Comparison of ENCODE assay signal across 27 mouse cellular contexts in the genomic region with DNA sequence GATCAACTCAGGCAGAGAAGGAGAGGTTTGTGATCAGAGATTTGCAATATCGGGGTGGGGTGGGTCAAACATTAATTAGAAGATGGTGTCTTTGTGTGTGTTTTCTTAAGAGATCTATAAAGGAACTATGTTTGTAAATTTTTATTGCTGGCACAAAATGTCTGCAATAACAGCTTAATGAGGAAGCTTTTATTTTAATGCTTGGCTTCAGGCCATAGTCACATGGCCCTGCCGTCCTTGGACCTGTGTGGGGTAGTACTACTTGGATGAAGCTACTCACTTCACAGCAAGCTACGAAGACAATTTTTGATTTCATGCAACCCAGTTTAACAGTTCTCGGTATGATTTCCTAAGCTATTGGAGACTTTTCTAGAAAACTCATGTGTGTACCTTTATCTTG.
DNase-seq lines count a peak whose midpoint lies in the region; ATAC-seq and TF ChIP-seq lines count a peak whose summit lies in the region.
"Had no signal": no experiment of that assay in that cellular context is flagged by ENCODE, and none has a peak within 500 bp of the region (broad histone marks: within the 10 kb centered on the region; RNA-seq: fewer than 3 reads in every experiment).

No protein-coding gene starts in this region.

- H3K9ac ChIP-seq in liver, adult 2 months (ENCODE audit: low read depth, low read length): no peak overlapping the region
- no peak overlapping the region for H3K9ac ChIP-seq in liver, embryonic 11.5 days (ENCODE audit: low read depth, low read length)
- no peak overlapping the region for H3K9ac ChIP-seq in intestine, embryonic 16.5 days (ENCODE audit: low read depth, low read length)
- no peak overlapping the region for H3K9ac ChIP-seq in forebrain, embryonic 11.5 days (ENCODE audit: low read length)
- H3K9ac ChIP-seq: forebrain, postnatal 0 days; heart, embryonic 13.5 days; hindbrain, embryonic 12.5 days had no signal

- no peak for TF ChIP-seq POLR2A in liver, adult 2 months (IDR thresholded peaks at IDR 0.05; ENCODE audit: extremely low read depth, insufficient read depth, low read length)
- no peak for TF ChIP-seq POLR2A in bone marrow macrophage, adult 2 months (IDR thresholded peaks at IDR 0.05; ENCODE audit: borderline replicate concordance, low read depth, low read length)

- H3K27me3 ChIP-seq in liver, adult 2 months (ENCODE audit: control insufficient read depth, insufficient read depth, low read length): no peaks in the 10 kb centered on the region
- H3K27me3 ChIP-seq in liver, embryonic 11.5 days (replicated peaks; ENCODE audit: control insufficient read depth, insufficient read depth, low read length): no peaks in the 10 kb centered on the region
- no peaks in the 10 kb centered on the region for H3K27me3 ChIP-seq in intestine, embryonic 16.5 days (replicated peaks; ENCODE audit: control insufficient read depth, insufficient read depth, low read length)
- H3K27me3 ChIP-seq in forebrain, embryonic 11.5 days (ENCODE audit: control insufficient read depth, insufficient read depth, low read length): no peaks in the 10 kb centered on the region
- H3K27me3 ChIP-seq: heart, embryonic 13.5 days; hindbrain, embryonic 12.5 days had no signal

- no peak for ATAC-seq in liver, embryonic 11.5 days (replicated peaks; ENCODE audit: low FRiP score)
- ATAC-seq in intestine, embryonic 16.5 days: peak; percentile 59; the same call in 1 of the 2 replicates
- no peak for ATAC-seq in forebrain, embryonic 11.5 days (replicated peaks; ENCODE audit: low FRiP score)
- ATAC-seq: activated CD4-positive, CD25-positive, alpha-beta regulatory T cell, adult 4 months; CD4-positive, CD25-positive, alpha-beta regulatory T cell, adult 4 months; forebrain, embryonic 14.5 days; forebrain, postnatal 0 days; hindbrain, embryonic 16.5 days had no signal

- H3K9me3 ChIP-seq in liver, embryonic 11.5 days (ENCODE audit: control insufficient read depth, low read length): no peaks in the 10 kb centered on the region
- no peaks in the 10 kb centered on the region for H3K9me3 ChIP-seq in intestine, embryonic 16.5 days (ENCODE audit: control insufficient read depth, low read length)
- no peaks in the 10 kb centered on the region for H3K9me3 ChIP-seq in forebrain, embryonic 11.5 days (ENCODE audit: control insufficient read depth, low read length)
- H3K9me3 ChIP-seq: forebrain, embryonic 10.5 days; heart, embryonic 10.5 days; heart, embryonic 13.5 days; hindbrain, embryonic 12.5 days had no signal

- H3K79me2 ChIP-seq in liver, adult 2 months (ENCODE audit: control insufficient read depth, insufficient read depth, low read length): no peaks in the 10 kb centered on the region

- intact Hi-C loops in heart, postnatal 36 days (cut with DNase I): no loop called here

- H3K36me3 ChIP-seq in liver, adult 2 months (ENCODE audit: control insufficient read depth, insufficient read depth, low read length): no peaks in the 10 kb centered on the region
- H3K36me3 ChIP-seq in liver, embryonic 11.5 days (ENCODE audit: control insufficient read depth, insufficient read depth, low read length): no peaks in the 10 kb centered on the region
- no peaks in the 10 kb centered on the region for H3K36me3 ChIP-seq in intestine, embryonic 16.5 days (ENCODE audit: control insufficient read depth, insufficient read depth, low read length)
- H3K36me3 ChIP-seq in forebrain, embryonic 11.5 days (ENCODE audit: control insufficient read depth, insufficient read depth, low read length): no peaks in the 10 kb centered on the region
- H3K36me3 ChIP-seq: forebrain, embryonic 10.5 days; heart, embryonic 10.5 days; heart, embryonic 13.5 days; hindbrain, embryonic 12.5 days had no signal

- no peak overlapping the region for H3K4me2 ChIP-seq in liver, embryonic 11.5 days
- H3K4me2 ChIP-seq in intestine, embryonic 16.5 days (ENCODE audit: low read depth, low read length): no peak overlapping the region
- no peak overlapping the region for H3K4me2 ChIP-seq in forebrain, embryonic 11.5 days (ENCODE audit: low read depth, low read length, severe bottlenecking)
- H3K4me2 ChIP-seq: heart, embryonic 13.5 days; hindbrain, embryonic 12.5 days had no signal

- H3K27ac ChIP-seq in liver, adult 2 months (replicated peaks; ENCODE audit: insufficient read depth, low read depth, low read length): no peak overlapping the region
- H3K27ac ChIP-seq in liver, embryonic 11.5 days (ENCODE audit: low read depth, low read length): no peak overlapping the region
- H3K27ac ChIP-seq in bone marrow macrophage, adult 2 months (ENCODE audit: insufficient read depth, low read depth, low read length): peak overlapping the region; percentile 39; the same call in 1 of the 2 replicates
- no peak overlapping the region for H3K27ac ChIP-seq in intestine, embryonic 16.5 days (ENCODE audit: low read length)
- H3K27ac ChIP-seq in forebrain, embryonic 11.5 days (ENCODE audit: low read depth, low read length): no peak overlapping the region
- H3K27ac ChIP-seq: forebrain, embryonic 10.5 days; gastrocnemius, adult 2 months; heart, adult 2 months; heart, embryonic 10.5 days; heart, embryonic 13.5 days; hindbrain, embryonic 12.5 days had no signal

- no peak overlapping the region for H3K4me3 ChIP-seq in liver, adult 2 months (ENCODE audit: insufficient read depth, low read depth, low read length)
- no peak overlapping the region for H3K4me3 ChIP-seq in liver, embryonic 11.5 days (ENCODE audit: low read depth, low read length)
- H3K4me3 ChIP-seq in bone marrow macrophage, adult 2 months (ENCODE audit: insufficient read depth, low read length): no peak overlapping the region
- no peak overlapping the region for H3K4me3 ChIP-seq in intestine, embryonic 16.5 days (ENCODE audit: low read length)
- H3K4me3 ChIP-seq in forebrain, embryonic 11.5 days (ENCODE audit: low read depth, low read length): no peak overlapping the region
- H3K4me3 ChIP-seq: heart, adult 2 months; heart, embryonic 10.5 days; heart, embryonic 13.5 days; hindbrain, embryonic 12.5 days had no signal

- peak; percentile 28 for DNase-seq in heart, adult 11 months
- DNase-seq in heart, postnatal 36 days: no peak
- DNase-seq in liver, adult 2 months (ENCODE audit: extremely low read depth, low read depth, low spot score): peak; percentile 50
- no peak for DNase-seq in liver, embryonic 11.5 days (ENCODE audit: low spot score)
- no peak for DNase-seq in forebrain, embryonic 11.5 days (ENCODE audit: low spot score)
- no peak for DNase-seq in cerebellum, postnatal 25 days
- DNase-seq: adrenal gland, postnatal 14 days; cerebellum, adult 11 months; cerebellum, adult 2 months; cerebellum, adult 9-11 months; cerebellum, postnatal 36 days; forebrain, postnatal 0 days; gastrocnemius, adult 2 months; gastrocnemius, postnatal 14 days; heart, adult 2 months; heart, postnatal 14 days; kidney, adult 11 months had no signal

- H3K4me1 ChIP-seq in liver, adult 2 months (ENCODE audit: control insufficient read depth, insufficient read depth, low read length): peaks cover 6% of the 10 kb centered on the region
- no peaks in the 10 kb centered on the region for H3K4me1 ChIP-seq in liver, embryonic 11.5 days (replicated peaks; ENCODE audit: control insufficient read depth, insufficient read depth, low read length)
- H3K4me1 ChIP-seq in bone marrow macrophage, adult 2 months (ENCODE audit: control insufficient read depth, insufficient read depth, low read length): peaks cover 27% of the 10 kb centered on the region
- H3K4me1 ChIP-seq in intestine, embryonic 16.5 days (ENCODE audit: control insufficient read depth, insufficient read depth, low read length): no peaks in the 10 kb centered on the region
- H3K4me1 ChIP-seq in forebrain, embryonic 11.5 days (replicated peaks; ENCODE audit: control insufficient read depth, insufficient read depth, low read length): no peaks in the 10 kb centered on the region; the same call in 1 of the 2 replicates
- H3K4me1 ChIP-seq: heart, embryonic 10.5 days; heart, embryonic 13.5 days; hindbrain, embryonic 12.5 days had no signal

- WGBS in liver, adult 2 months: 66% methylated on average over 4 of the region's 4 CpGs
- 87% methylated on average over 4 of the region's 4 CpGs for WGBS in liver, embryonic 11.5 days
- 78% methylated on average over 4 of the region's 4 CpGs for WGBS in intestine, embryonic 16.5 days
- 86% methylated on average over 4 of the region's 4 CpGs for WGBS in forebrain, embryonic 11.5 days

- no peak for TF ChIP-seq CTCF in liver, adult 2 months (IDR thresholded peaks at IDR 0.05; ENCODE audit: low read depth, low read length)
- TF ChIP-seq CTCF in bone marrow macrophage, adult 2 months (IDR thresholded peaks at IDR 0.05; ENCODE audit: low read depth, low read length): no peak

Comparison
In these comparisons a context has a peak if more than half of its experiments do, and no peak if none do; other contexts are left out.
1. DNase-seq: peak in heart, adult 11 months (single experiment) and liver, adult 2 months (single experiment); none in heart, postnatal 36 days (0 of 2), liver, embryonic 11.5 days (single experiment), forebrain, embryonic 11.5 days (single experiment) and cerebellum, postnatal 25 days (0 of 2).